Comparison of ENCODE assay signal across 23 mouse cellular contexts in genomic region chr13:95070268-95070667, GRCm38 (mm10).
DNase-seq lines count a peak whose midpoint lies in the region; ATAC-seq and TF ChIP-seq lines count a peak whose summit lies in the region.
"Had no signal": no experiment of that assay in that cellular context is flagged by ENCODE, and none has a peak within 500 bp of the region (broad histone marks: within the 10 kb centered on the region; RNA-seq: fewer than 3 reads in every experiment).

No protein-coding gene starts in this region.

- H3K36me3 ChIP-seq in heart, embryonic 10.5 days, result no peaks in the 10 kb centered on the region
- H3K36me3 ChIP-seq in liver, postnatal 0 days (replicated peaks; ENCODE audit: insufficient read depth, low read length), result no peaks in the 10 kb centered on the region
- H3K36me3 ChIP-seq in liver, embryonic 11.5 days (ENCODE audit: control insufficient read depth, insufficient read depth, low read length), result no peaks in the 10 kb centered on the region
- H3K36me3 ChIP-seq in E14TG2a.4 (ENCODE audit: insufficient read depth, low read length), result no peaks in the 10 kb centered on the region
- H3K36me3 ChIP-seq: forebrain, embryonic 10.5 days; heart, embryonic 15.5 days; hindbrain, embryonic 12.5 days; intestine, embryonic 15.5 days; liver, embryonic 12.5 days; lung, embryonic 15.5 days had no signal

- no peak for TF ChIP-seq EP300 in liver, postnatal 0 days (IDR thresholded peaks at IDR 0.05; ENCODE audit: low read depth)

- no peak overlapping the region for H3K9ac ChIP-seq in liver, postnatal 0 days (replicated peaks)
- no peak overlapping the region for H3K9ac ChIP-seq in liver, embryonic 11.5 days (ENCODE audit: low read depth, low read length)
- H3K9ac ChIP-seq: heart, embryonic 15.5 days; hindbrain, embryonic 12.5 days; intestine, embryonic 15.5 days; liver, embryonic 12.5 days; lung, embryonic 15.5 days had no signal

- ATAC-seq in liver, postnatal 0 days, result no peak
- ATAC-seq in liver, embryonic 11.5 days (replicated peaks; ENCODE audit: low FRiP score), result no peak
- no peak for ATAC-seq in inflammation-experienced regulatory T-cells, adult 6 months
- ATAC-seq: intestine, embryonic 15.5 days; liver, embryonic 12.5 days had no signal

- H3K4me3 ChIP-seq in heart, embryonic 10.5 days, result no peak overlapping the region
- no peak overlapping the region for H3K4me3 ChIP-seq in liver, postnatal 0 days (ENCODE audit: low read depth, low read length)
- H3K4me3 ChIP-seq in liver, embryonic 11.5 days (ENCODE audit: low read depth, low read length), result no peak overlapping the region
- H3K4me3 ChIP-seq in E14TG2a.4 (replicated peaks; ENCODE audit: low read length), result no peak overlapping the region
- H3K4me3 ChIP-seq: forebrain, embryonic 10.5 days; heart, embryonic 15.5 days; hindbrain, embryonic 12.5 days; intestine, embryonic 15.5 days; liver, embryonic 12.5 days; lung, embryonic 15.5 days; myocyte had no signal

- TF ChIP-seq CTCF in liver, postnatal 0 days (IDR thresholded peaks at IDR 0.05; ENCODE audit: low read depth), result 0 out of 2 replicates have a peak, but pooled peaks have one; percentile 10
- TF ChIP-seq CTCF in E14TG2a.4 (conservative IDR thresholded peaks at IDR 0.05; ENCODE audit: low read length), result peak; percentile 41

- H3K4me2 ChIP-seq in liver, postnatal 0 days (ENCODE audit: low read depth, low read length), result no peak overlapping the region
- no peak overlapping the region for H3K4me2 ChIP-seq in liver, embryonic 11.5 days
- H3K4me2 ChIP-seq: heart, embryonic 15.5 days; hindbrain, embryonic 12.5 days; intestine, embryonic 15.5 days; liver, embryonic 12.5 days; lung, embryonic 15.5 days had no signal

- DNase-seq in heart, embryonic 10.5 days (ENCODE audit: low spot score), result peak; percentile 14
- DNase-seq in heart, postnatal 4 days, result no peak
- no peak for DNase-seq in liver, postnatal 0 days
- no peak for DNase-seq in liver, embryonic 11.5 days (ENCODE audit: low spot score)
- DNase-seq in R1 (ENCODE audit: low read depth, low spot score), result peak; percentile 49
- no peak for DNase-seq in right cerebral cortex, postnatal 25 days
- DNase-seq: adrenal gland, postnatal 25 days; cerebellum, adult 11-12 months; cerebellum, postnatal 36 days; heart, adult 18-20 months; kidney, postnatal 14 days; midbrain, embryonic 14.5 days; spleen, adult 18-20 months; thymus, postnatal 36 days had no signal

- no peaks in the 10 kb centered on the region for H3K4me1 ChIP-seq in heart, embryonic 10.5 days
- no peaks in the 10 kb centered on the region for H3K4me1 ChIP-seq in liver, postnatal 0 days (ENCODE audit: insufficient read depth)
- no peaks in the 10 kb centered on the region for H3K4me1 ChIP-seq in liver, embryonic 11.5 days (replicated peaks; ENCODE audit: control insufficient read depth, insufficient read depth, low read length)
- H3K4me1 ChIP-seq in E14TG2a.4 (replicated peaks; ENCODE audit: low read depth, low read length), result peaks cover under 1% of the 10 kb centered on the region
- H3K4me1 ChIP-seq: heart, embryonic 15.5 days; intestine, embryonic 15.5 days; liver, embryonic 12.5 days; lung, embryonic 15.5 days had no signal

- H3K27ac ChIP-seq in heart, embryonic 10.5 days, result no peak overlapping the region
- no peak overlapping the region for H3K27ac ChIP-seq in liver, postnatal 0 days (ENCODE audit: low read depth)
- no peak overlapping the region for H3K27ac ChIP-seq in liver, embryonic 11.5 days (ENCODE audit: low read depth, low read length)
- H3K27ac ChIP-seq: forebrain, embryonic 10.5 days; heart, embryonic 15.5 days; hindbrain, embryonic 12.5 days; intestine, embryonic 15.5 days; liver, embryonic 12.5 days; lung, embryonic 15.5 days had no signal

- no peaks in the 10 kb centered on the region for H3K27me3 ChIP-seq in heart, embryonic 10.5 days (ENCODE audit: insufficient read depth, poor library complexity, severe bottlenecking)
- no peaks in the 10 kb centered on the region for H3K27me3 ChIP-seq in liver, postnatal 0 days (ENCODE audit: insufficient read depth, low read length)
- H3K27me3 ChIP-seq in liver, embryonic 11.5 days (replicated peaks; ENCODE audit: control insufficient read depth, insufficient read depth, low read length), result no peaks in the 10 kb centered on the region
- no peaks in the 10 kb centered on the region for H3K27me3 ChIP-seq in E14TG2a.4 (ENCODE audit: insufficient read depth, low read length)
- H3K27me3 ChIP-seq: heart, embryonic 15.5 days; hindbrain, embryonic 12.5 days; intestine, embryonic 15.5 days; liver, embryonic 12.5 days; lung, embryonic 15.5 days had no signal

- no peaks in the 10 kb centered on the region for H3K9me3 ChIP-seq in heart, embryonic 10.5 days
- no peaks in the 10 kb centered on the region for H3K9me3 ChIP-seq in liver, postnatal 0 days (ENCODE audit: low read length)
- no peaks in the 10 kb centered on the region for H3K9me3 ChIP-seq in liver, embryonic 11.5 days (ENCODE audit: control insufficient read depth, low read length)
- no peaks in the 10 kb centered on the region for H3K9me3 ChIP-seq in E14TG2a.4 (ENCODE audit: low read length)
- H3K9me3 ChIP-seq: forebrain, embryonic 10.5 days; heart, embryonic 15.5 days; hindbrain, embryonic 12.5 days; intestine, embryonic 15.5 days; liver, embryonic 12.5 days; lung, embryonic 15.5 days had no signal

Comparison
In these comparisons a context has a peak if more than half of its experiments do, and no peak if none do; other contexts are left out.
1. DNase-seq: peak in heart, embryonic 10.5 days (single experiment) and R1 (single experiment); none in heart, postnatal 4 days (single experiment), liver, postnatal 0 days (single experiment), liver, embryonic 11.5 days (single experiment) and right cerebral cortex, postnatal 25 days (single experiment).